Mouse (Mus musculus): ENCODE results near the gene Soat2. TPM values are rescaled to one million over a fixed set of nuclear protein-coding genes. Genes with fewer than 3 reads are reported as not detected.

The Soat2 gene
- total RNA-seq, 2 experiments from 2014 or later = 0.11 TPM; not detected in 1

DNA sequence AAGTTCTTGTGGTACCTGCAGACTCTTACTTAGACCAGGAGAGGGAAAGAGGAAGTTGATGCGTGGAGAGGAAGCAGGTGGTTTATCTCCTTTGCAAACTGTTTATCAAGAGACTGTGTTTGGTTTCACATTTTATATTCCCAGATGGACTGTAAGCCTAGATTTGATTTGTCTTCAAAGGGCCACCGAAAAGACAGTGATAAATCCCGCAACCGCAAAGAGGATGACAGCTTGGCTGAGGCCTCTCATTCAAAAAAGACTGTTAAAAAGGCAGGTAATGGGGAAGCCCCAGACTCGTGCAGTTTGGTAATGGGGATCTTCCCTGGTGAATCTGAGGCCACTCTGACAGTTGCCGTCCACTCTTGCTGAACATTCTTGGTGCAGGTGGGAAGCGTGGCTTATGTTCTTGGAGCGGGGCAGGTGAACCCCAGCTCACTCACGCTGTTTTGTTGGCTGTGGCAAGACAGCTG lies 57.8 kb downstream of the Soat2 start:
- intact Hi-C loops (cut with DNase I) = no loop called here
- DNase-seq (ENCODE audit: low spot score) = no peak

DNA sequence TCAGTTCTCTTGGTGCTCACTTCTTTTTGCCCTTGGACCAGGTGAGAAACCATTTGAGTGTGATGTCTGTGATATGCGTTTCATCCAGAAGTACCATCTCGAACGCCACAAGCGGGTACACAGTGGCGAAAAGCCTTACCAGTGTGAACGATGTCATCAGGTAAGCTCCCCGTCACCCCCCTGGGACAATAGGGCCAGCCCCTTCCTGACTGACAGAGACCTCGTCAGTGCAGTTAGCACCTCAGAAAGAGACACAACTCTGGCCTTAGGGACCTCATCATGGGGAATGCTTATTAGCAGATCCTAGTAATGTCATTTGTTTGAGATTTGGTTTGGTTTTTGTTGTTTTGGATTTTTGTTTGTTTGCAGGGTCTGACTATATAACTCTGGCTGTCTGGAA lies 58.8 kb downstream of the Soat2 start:
- no peak for DNase-seq (ENCODE audit: low spot score)
- intact Hi-C loops (cut with DNase I) = no loop called here

DNA sequence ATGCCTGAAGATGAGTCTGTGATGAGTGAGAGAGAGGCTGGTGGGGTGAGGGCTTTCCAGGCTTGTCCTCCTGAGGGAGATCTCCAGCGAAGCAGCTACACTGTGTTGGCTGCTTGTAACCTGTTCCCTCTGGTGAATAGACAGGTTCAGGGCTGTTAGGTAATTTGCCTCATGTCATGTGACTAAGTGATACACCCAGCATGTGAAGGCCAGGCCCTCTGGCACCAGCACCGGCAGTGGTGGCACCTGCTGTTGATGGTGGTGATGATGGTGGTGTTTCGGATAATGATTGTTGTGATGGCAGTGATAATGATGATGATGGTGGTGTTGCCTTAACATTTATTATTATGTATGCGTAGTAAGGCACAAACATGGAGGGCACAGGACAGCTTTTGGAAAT lies 60.5 kb downstream of the Soat2 start:
- intact Hi-C loops (cut with DNase I) = no loop called here
- DNase-seq (ENCODE audit: low spot score) = no peak

DNA sequence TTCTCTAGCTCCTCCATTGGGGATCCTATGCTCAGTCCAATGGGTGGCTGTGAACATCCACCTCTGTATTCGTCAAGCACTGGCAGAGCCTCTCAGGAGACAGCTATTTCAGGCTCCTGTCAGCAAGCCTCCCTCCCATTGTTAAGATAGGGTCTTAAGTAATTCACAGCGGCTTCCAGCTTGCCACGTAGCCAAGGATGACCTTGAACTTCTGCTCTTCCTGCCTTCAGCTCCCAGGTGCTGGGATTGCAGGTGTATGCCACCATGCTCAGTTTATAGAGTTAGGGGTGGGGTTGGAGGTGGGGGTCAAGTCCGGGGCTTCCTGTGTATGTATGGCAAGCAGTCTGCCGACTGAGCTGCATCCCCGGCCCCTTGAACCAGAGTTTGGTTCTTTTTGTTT lies 61.6 kb downstream of the Soat2 start:
- no peak for DNase-seq (ENCODE audit: low spot score)
- intact Hi-C loops (cut with DNase I) = no loop called here

Other genes starting within 250 kb of the Soat2 start
- not detected for gene Krt4, start 225.8 kb upstream of the Soat2 start, total RNA-seq (2021)
- not detected for gene Krt79, start 210.2 kb upstream of the Soat2 start, total RNA-seq (2021)
- gene Krt78, start 196.2 kb upstream of the Soat2 start, total RNA-seq (2021) = not detected
- gene Krt8, start 146.0 kb upstream of the Soat2 start, total RNA-seq (2021) = 1 to 10 TPM; 2.5 to 2.7 TPM
- 1 to 10 TPM; 3.7 to 4.9 TPM for gene Krt18, start 122.3 kb upstream of the Soat2 start, total RNA-seq (2021)
- gene Eif4b, start 76.8 kb upstream of the Soat2 start, total RNA-seq (2021) = 100 to 1,000 TPM; 131 to 144 TPM
- 100 to 1,000 TPM in 1 of 2 experiments, 10 to 100 TPM in 1; 98.6 to 118 TPM for gene Tns2, start 50.1 kb upstream of the Soat2 start, total RNA-seq (2021)
- gene Spryd3, start 14.3 kb upstream of the Soat2 start, total RNA-seq (2021) = 10 to 100 TPM; 13.2 to 15.1 TPM
- 10 to 100 TPM; 38.3 to 43.6 TPM for gene Igfbp6, start 6.2 kb upstream of the Soat2 start, total RNA-seq (2021)
- gene Zfp740, start 52.7 kb downstream of the Soat2 start, total RNA-seq (2021) = 10 to 100 TPM; 34.0 to 35.2 TPM
- 10 to 100 TPM; 15.7 to 16.3 TPM for gene Csad, start 54.2 kb downstream of the Soat2 start, total RNA-seq (2021)
- gene Itgb7, start 81.4 kb downstream of the Soat2 start, total RNA-seq (2021) = 1 to 10 TPM; 1.3 TPM
- gene Rarg, start 107.0 kb downstream of the Soat2 start, total RNA-seq (2021) = 10 to 100 TPM; 17.0 to 20.8 TPM
- not detected for gene Gm9918, start 120.0 kb downstream of the Soat2 start, total RNA-seq (2021)
- 10 to 100 TPM; 15.5 to 18.5 TPM for gene Mfsd5, start 128.9 kb downstream of the Soat2 start, total RNA-seq (2021)
- gene Espl1, start 145.7 kb downstream of the Soat2 start, total RNA-seq (2021) = 1 to 10 TPM in 1 of 2 experiments, under 1 TPM in 1; 0.65 to 1.9 TPM
- 100 to 1,000 TPM; 284 to 288 TPM for gene Pfdn5, start 175.6 kb downstream of the Soat2 start, total RNA-seq (2021)
- gene Myg1, start 181.2 kb downstream of the Soat2 start, total RNA-seq (2021) = 10 to 100 TPM; 21.3 to 23.1 TPM
- gene Aaas, start 200.2 kb downstream of the Soat2 start, total RNA-seq (2021) = 10 to 100 TPM; 10.2 to 11.2 TPM
- gene Sp7, start 216.7 kb downstream of the Soat2 start, total RNA-seq (2021) = not detected